Mouse (Mus musculus) bone marrow, adult 2 months (tissue): ENCODE data around the gene Nbl1. TPM values are rescaled to one million over a fixed set of nuclear protein-coding genes. Genes with fewer than 3 reads are reported as not detected.

Experiments used
- H3K27ac ChIP-seq: fragments of 200-500 bp; 2 replicates; pipeline ENCODE4 v1.5.1; 2012; ENCODE audit warnings: low read depth, mild to moderate bottlenecking, control low read depth, inconsistent platforms, low read length; ENCODE audit not compliant: control insufficient read depth, poor library complexity, insufficient read depth
- H3K4me1 ChIP-seq: fragments of 200-500 bp; 2 replicates; pipeline ENCODE4 v1.6.1; 2011; ENCODE audit warnings: low read length; ENCODE audit not compliant: control insufficient read depth, insufficient read depth
- H3K4me3 ChIP-seq: fragments of 200-500 bp; replicated peaks from 2 replicates; pipeline ENCODE3; 2011; ENCODE audit warnings: mild to moderate bottlenecking, low read depth, low read length, control low read depth; ENCODE audit not compliant: control insufficient read depth
- CTCF ChIP-seq: fragments of 200-500 bp; IDR thresholded peaks from 2 replicates; pipeline ENCODE4 v1.5.1; 2011; ENCODE audit warnings: low read length, control low read depth; ENCODE audit not compliant: control insufficient read depth, insufficient read depth
- POLR2A ChIP-seq: fragments of 200-500 bp; IDR thresholded peaks from 2 replicates; pipeline ENCODE4 v1.6.1; 2011; ENCODE audit warnings: low read depth, mild to moderate bottlenecking, control low read depth, low read length, borderline replicate concordance; ENCODE audit not compliant: control insufficient read depth
- WGBS: fragments of 180-500 bp; shearing (Covaris S2); methylation state at CpG from one replicate; pipeline ENCODE4 v1.1.7; 2018; 5-methylcytosine and 5-hydroxymethylcytosine counted together
- polyA plus RNA-seq: library from polyadenylated mRNA; stranded (reverse); fragments of >200 nt; gene quantifications from 2 replicates; pipeline ENCODE4 v1.2.4, GENCODE M21; 2011; ENCODE audit warnings: low replicate concordance; ENCODE audit not compliant: missing spikeins, insufficient read depth, insufficient read length

Gene Nbl1
- polyA plus RNA-seq, 1 experiment = 2.0 TPM

- Histone ChIP-seq H3K4me1 (peaks cover 4% of the 10 kb centered on the region; the same call in 1 of the 2 replicates), H3K27ac (no peak overlapping the region), H3K4me3 (no peak overlapping the region)
- whole genome bisulfite sequencing = 87% methylated on average over 3 of the region's 3 CpGs
- TF ChIP-seq CTCF = no peak
- no peak for TF ChIP-seq POLR2A
Measured at GRCm38 (mm10) chr4:139112482-139112881, 19.7 kb upstream of the Nbl1 start.

GRCm38 (mm10) chr4:139111421-139111820 is 18.6 kb upstream of the Nbl1 start:
- H3K4me1 ChIP-seq = peaks cover 1% of the 10 kb centered on the region; the same call in 1 of the 2 replicates
- H3K27ac ChIP-seq = no peak overlapping the region
- TF ChIP-seq POLR2A (no peak), CTCF (no peak)
- 72% methylated on average over 3 of the region's 3 CpGs for WGBS
- H3K4me3 ChIP-seq = no peak overlapping the region

- TF ChIP-seq CTCF = no peak
- no peak for TF ChIP-seq POLR2A
- H3K27ac ChIP-seq = no peak overlapping the region
- H3K4me3 ChIP-seq = no peak overlapping the region
- WGBS = 64% methylated on average over 3 of the region's 3 CpGs
- no peaks in the 10 kb centered on the region for H3K4me1 ChIP-seq
Measured at GRCm38 (mm10) chr4:139110858-139111257, 18.1 kb upstream of the Nbl1 start.

- Histone ChIP-seq H3K4me1 (no peaks in the 10 kb centered on the region), H3K4me3 (no peak overlapping the region), H3K27ac (no peak overlapping the region)
- 89% methylated on average over 1 of the region's 1 CpGs for WGBS
- TF ChIP-seq CTCF (no peak), POLR2A (no peak)
Measured at GRCm38 (mm10) chr4:139105453-139105852, 12.7 kb upstream of the Nbl1 start.

GRCm38 (mm10) chr4:139101546-139101945 is 8.8 kb upstream of the Nbl1 start:
- WGBS = 86% methylated on average over 6 of the region's 6 CpGs
- H3K4me1 ChIP-seq = no peaks in the 10 kb centered on the region
- H3K4me3 ChIP-seq = no peak overlapping the region
- H3K27ac ChIP-seq = no peak overlapping the region
- TF ChIP-seq POLR2A = no peak
- TF ChIP-seq CTCF = no peak

GRCm38 (mm10) chr4:139100326-139100725 is 7.5 kb upstream of the Nbl1 start:
- Histone ChIP-seq H3K27ac (no peak overlapping the region), H3K4me3 (no peak overlapping the region), H3K4me1 (no peaks in the 10 kb centered on the region)
- 92% methylated on average over 8 of the region's 8 CpGs for WGBS
- TF ChIP-seq POLR2A = no peak
- no peak for TF ChIP-seq CTCF

- no peaks in the 10 kb centered on the region for H3K4me1 ChIP-seq
- H3K27ac ChIP-seq = no peak overlapping the region
- H3K4me3 ChIP-seq = no peak overlapping the region
- TF ChIP-seq POLR2A = no peak
- WGBS = 82% methylated on average over 5 of the region's 5 CpGs
Measured at GRCm38 (mm10) chr4:139096201-139096600, 3.4 kb upstream of the Nbl1 start.

GRCm38 (mm10) chr4:139095406-139095805 is 2.6 kb upstream of the Nbl1 start:
- Histone ChIP-seq H3K27ac (no peak overlapping the region), H3K4me3 (no peak overlapping the region), H3K4me1 (no peaks in the 10 kb centered on the region)
- no peak for TF ChIP-seq CTCF
- no peak for TF ChIP-seq POLR2A
- 77% methylated on average over 1 of the region's 1 CpGs for WGBS

GRCm38 (mm10) chr4:139093196-139093530 is 370 bp upstream of the Nbl1 start:
- Histone ChIP-seq H3K4me3 (no peak overlapping the region), H3K4me1 (no peaks in the 10 kb centered on the region), H3K27ac (no peak overlapping the region)
- 50% methylated on average over 13 of the region's 13 CpGs for WGBS
- TF ChIP-seq POLR2A = no peak
- no peak for TF ChIP-seq CTCF
